Comparison of ENCODE assay signal across 8 mouse cellular contexts in genomic region chr11:86357984-86358528, GRCm38 (mm10). TPM values are rescaled to one million over a fixed set of nuclear protein-coding genes. Genes with fewer than 3 reads are reported as not detected.
A peak's percentile ranks its signal among the peaks of the same experiment; 100 is the strongest.
DNase-seq lines count a peak whose midpoint lies in the region; ATAC-seq and TF ChIP-seq lines count a peak whose summit lies in the region.

No protein-coding gene starts in this region.

- under 1% methylated on average over 45 of the region's 45 CpGs for WGBS in hindbrain, embryonic 15.5 days

- peak; percentile 95 for TF ChIP-seq CTCF in Patski (IDR thresholded peaks at IDR 0.05)

- DNase-seq in Patski (ENCODE audit: low read depth, low spot score), result peak; percentile 77
- peak; percentile 99 to 100 for DNase-seq in cerebellum, postnatal 14 days
- peak; percentile 93 to 97 for DNase-seq in frontal cortex, postnatal 25 days (ENCODE audit: low spot score in 2 of 2)
- DNase-seq in left cerebral cortex, adult 11 months (ENCODE audit: low spot score), result peak; percentile 97
- DNase-seq in lung, postnatal 4 days, result peak; percentile 99
- peak; percentile 94 for DNase-seq in retina, postnatal 7 days (ENCODE audit: low read depth, low spot score)
- peak; percentile 99 for DNase-seq in urinary bladder, adult 2 months (ENCODE audit: low spot score)

- H3K36me3 ChIP-seq in hindbrain, embryonic 15.5 days, result no peaks in the 10 kb centered on the region

- H3K27me3 ChIP-seq in Patski, result no peaks in the 10 kb centered on the region
- H3K27me3 ChIP-seq in hindbrain, embryonic 15.5 days, result no peaks in the 10 kb centered on the region

- ATAC-seq in Patski, result peak; percentile 70
- peak; percentile 95 for ATAC-seq in hindbrain, embryonic 15.5 days (ENCODE audit: low FRiP score, low read depth)

- peak overlapping the region; percentile 95 for H3K4me3 ChIP-seq in hindbrain, embryonic 15.5 days

- peaks cover 32% of the 10 kb centered on the region for H3K4me1 ChIP-seq in hindbrain, embryonic 15.5 days (replicated peaks)

- in situ Hi-C loops in Patski (cut with MboI; ENCODE audit: low pct_unique_long_range_greater_than_20kb), result no loop called here

- POLR2A ChIA-PET in Patski (lab: Charles Lee), result interaction anchor here (0.7 to 1.2 kb wide), 3 partner anchors 11 to 1937 kb away, joined by 5 to 6 read pairs (median 5); no protein-coding TSS in a partner anchor

- peak overlapping the region; percentile 83 for H3K4me2 ChIP-seq in hindbrain, embryonic 15.5 days

- no peaks in the 10 kb centered on the region for H3K9me3 ChIP-seq in hindbrain, embryonic 15.5 days

- H3K27ac ChIP-seq in hindbrain, embryonic 15.5 days (replicated peaks), result peak overlapping the region; percentile 97

- peak overlapping the region; percentile 97 for H3K9ac ChIP-seq in hindbrain, embryonic 15.5 days

- CTCF ChIA-PET in Patski (lab: Charles Lee), result interaction anchor here (0.7 to 1.2 kb wide), 7 partner anchors 18 to 513 kb away, joined by 3 to 5 read pairs (median 3); no protein-coding TSS in a partner anchor

RNA-seq across cellular contexts. Expression of gene Med13, which starts 0.7 kb away (rescaled TPM):
- polyA plus RNA-seq in Patski (2021), result 27.4 TPM
- polyA plus RNA-seq in hindbrain, embryonic 15.5 days (2015; fragmentation: Nextera tagmentation; extraction: Ambion mirVana), result 7.5 and 8.2 TPM in 2 replicates
- polyA plus RNA-seq in urinary bladder, adult 2 months (2012; rRNA removed), result 12.9 and 15.4 TPM in 2 replicates

Comparison
In these comparisons a context has a peak if more than half of its experiments do, and no peak if none do; other contexts are left out.
1. Peak in every context shown above with its lines: DNase-seq, ATAC-seq, H3K4me3 ChIP-seq and H3K27ac ChIP-seq.